Comparison of ENCODE assay signal across 17 mouse cellular contexts in genomic region chr4:149637942-149638341, GRCm38 (mm10). TPM values are rescaled to one million over a fixed set of nuclear protein-coding genes. Genes with fewer than 3 reads are reported as not detected.
DNase-seq lines count a peak whose midpoint lies in the region; ATAC-seq lines count a peak whose summit lies in the region.
"Had no signal": no experiment of that assay in that cellular context is flagged by ENCODE, and none has a peak within 500 bp of the region (broad histone marks: within the 10 kb centered on the region; RNA-seq: fewer than 3 reads in every experiment).

No protein-coding gene starts in this region.

- H3K4me3 ChIP-seq in heart, embryonic 11.5 days (ENCODE audit: low read depth, low read length), result no peak overlapping the region
- H3K4me3 ChIP-seq: erythroblast, embryonic 14.5 days; hindbrain, embryonic 15.5 days; limb, embryonic 15.5 days; midbrain, embryonic 12.5 days had no signal

- WGBS in heart, embryonic 11.5 days (ENCODE audit: insufficient replicate concordance), result 89% methylated on average over 7 of the region's 7 CpGs

- H3K27me3 ChIP-seq in heart, embryonic 11.5 days (ENCODE audit: control insufficient read depth, insufficient read depth, low read length), result no peaks in the 10 kb centered on the region
- H3K27me3 ChIP-seq: hindbrain, embryonic 15.5 days; limb, embryonic 15.5 days; midbrain, embryonic 12.5 days had no signal

- no peak for ATAC-seq in heart, embryonic 11.5 days (replicated peaks; ENCODE audit: insufficient number of reproducible peaks, low FRiP score, low TSS enrichment)
- ATAC-seq: forebrain, embryonic 14.5 days; intestine, postnatal 0 days had no signal

- peaks cover 15% of the 10 kb centered on the region for H3K36me3 ChIP-seq in heart, embryonic 11.5 days (ENCODE audit: control insufficient read depth, insufficient read depth, low read length)

- H3K9ac ChIP-seq in heart, embryonic 11.5 days (ENCODE audit: low read depth, low read length), result no peak overlapping the region
- H3K9ac ChIP-seq: hindbrain, embryonic 15.5 days; limb, embryonic 15.5 days; midbrain, embryonic 12.5 days had no signal

- H3K4me2 ChIP-seq in heart, embryonic 11.5 days, result no peak overlapping the region
- H3K4me2 ChIP-seq: hindbrain, embryonic 15.5 days; limb, embryonic 15.5 days; midbrain, embryonic 12.5 days had no signal

- H3K27ac ChIP-seq in heart, embryonic 11.5 days (ENCODE audit: low read depth, low read length), result no peak overlapping the region
- H3K27ac ChIP-seq: hindbrain, embryonic 15.5 days; kidney, postnatal 0 days; limb, embryonic 15.5 days; midbrain, embryonic 12.5 days had no signal

- peaks cover 4% of the 10 kb centered on the region; the same call in 1 of the 2 replicates for H3K4me1 ChIP-seq in heart, embryonic 11.5 days (ENCODE audit: control insufficient read depth, insufficient read depth, low read length)
- H3K4me1 ChIP-seq: hindbrain, embryonic 15.5 days had no signal

- H3K9me3 ChIP-seq in heart, embryonic 11.5 days (replicated peaks; ENCODE audit: control insufficient read depth, low read length), result no peaks in the 10 kb centered on the region
- H3K9me3 ChIP-seq: hindbrain, embryonic 15.5 days; limb, embryonic 15.5 days; midbrain, embryonic 12.5 days had no signal

- peak; percentile 96 for DNase-seq in heart, adult 11 months
- DNase-seq in lung, postnatal 36 days, result peak; percentile 25
- DNase-seq in lung, postnatal 4 days, result no peak
- DNase-seq in gastrocnemius, postnatal 25 days, result peak; percentile 54
- DNase-seq in embryo, embryonic 10 days (ENCODE audit: low spot score), result no peak
- no peak for DNase-seq in B cell, adult 2 months
- DNase-seq: adrenal gland, adult 2 months; cerebellum, adult 11 months; cerebellum, postnatal 36 days had no signal

RNA-seq across cellular contexts. Expression of gene Clstn1, which starts 51.7 kb away (rescaled TPM):
- polyA plus RNA-seq in heart, embryonic 11.5 days (2014; fragmentation: Nextera tagmentation; extraction: Ambion mirVana), result 12.3 and 18.1 TPM in 2 replicates
- total RNA-seq in gastrocnemius, postnatal 25 days (2021), result 10 to 100 TPM; 29.0 to 29.1 TPM

Comparison
In these comparisons a context has a peak if more than half of its experiments do, and no peak if none do; other contexts are left out.
1. DNase-seq: peak in heart, adult 11 months (single experiment), lung, postnatal 36 days (single experiment) and gastrocnemius, postnatal 25 days (single experiment); none in lung, postnatal 4 days (0 of 2), embryo, embryonic 10 days (single experiment) and B cell, adult 2 months (0 of 2).